Mouse (Mus musculus) adrenal gland, adult 2 months (tissue): ENCODE measurements at regions not wholly inside any gene's neighbourhood (a gene's known extent, or its start where the extent isn't known, plus 50 kb on each side); places are given as distances from the start of the nearest gene placed in this dataset.
"Not testable (repeated sequence)": the region's sequence is repeated elsewhere in the genome, so short reads cannot be mapped to it uniquely, and the experiment has no call there.

Experiments
- DNase-seq: peaks from one replicate; pipeline ENCODE4 v3.0.0; 2021

DNA sequence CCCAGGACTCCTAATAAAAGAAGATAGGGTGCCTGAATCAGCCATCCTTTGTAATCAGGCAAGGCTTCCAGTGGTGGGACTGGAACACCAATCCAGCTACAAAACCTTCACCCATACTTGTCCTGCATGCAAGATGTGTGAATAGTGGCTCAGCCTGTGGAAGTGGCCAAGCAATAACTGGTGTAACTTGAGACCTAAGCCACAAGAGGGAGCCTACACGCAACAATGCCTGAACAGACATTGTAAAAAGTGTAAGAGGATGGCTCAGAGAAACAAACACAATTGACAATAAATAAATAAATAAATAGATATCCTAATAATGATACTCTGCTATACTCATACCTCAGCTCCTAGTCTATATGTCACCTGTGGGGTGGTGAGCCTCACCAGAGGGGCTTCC lies 781.5 kb upstream of the Cdh20 start:
- peak; percentile 4 for DNase-seq

GRCm38 (mm10) chr1:104002906-104003305 lies 765.4 kb upstream of the Cdh20 start:
- not testable (repeated sequence) for DNase-seq

DNA sequence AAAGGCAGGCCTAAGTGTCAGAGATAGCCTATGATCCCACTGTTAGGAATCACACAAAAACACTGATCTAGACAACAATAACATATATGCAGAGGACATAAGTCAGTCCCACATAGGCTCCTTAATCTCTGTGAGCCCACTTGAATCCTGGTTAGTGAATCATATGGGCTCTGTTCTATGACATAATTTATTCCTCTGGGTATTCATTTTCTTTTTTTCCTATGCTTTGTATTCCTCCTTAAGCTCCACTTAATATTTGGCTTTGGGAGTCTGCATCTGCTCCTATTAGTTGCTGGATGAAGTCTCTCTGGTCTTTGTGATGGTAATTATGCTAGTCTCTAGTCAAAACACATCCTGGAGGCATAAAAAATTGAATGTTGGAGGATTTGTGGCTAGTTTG lies 738.7 kb upstream of the Cdh20 start:
- DNase-seq: no peak

- no peak for DNase-seq
These were observed 719.9 kb upstream of the Cdh20 start for GRCm38 (mm10) chr1:104048440-104048839.

GRCm38 (mm10) chr1:104049169-104049948 lies 719.0 kb upstream of the Cdh20 start:
- DNase-seq: no peak
